Mouse (Mus musculus): ENCODE measurements at regions not wholly inside any gene's neighbourhood (a gene's known extent, or its start where the extent isn't known, plus 50 kb on each side); places are given as distances from the start of the nearest gene placed in this dataset.

- TF ChIP-seq POLR2A (IDR thresholded peaks at IDR 0.05; ENCODE audit: insufficient read depth, low read length) = no peak
- TF ChIP-seq CTCF (IDR thresholded peaks at IDR 0.05; ENCODE audit: low read depth, low read length) = no peak
- TF ChIP-seq EP300 (IDR thresholded peaks at IDR 0.05; ENCODE audit: insufficient read depth, low read depth, low read length) = no peak
Measured at GRCm38 (mm10) chr1:128669241-128669666, 77.2 kb upstream of the Cxcr4 start.

Measured in ES-Bruce4 (cell line).